Mouse (Mus musculus) cortical plate, adult 2 months (tissue): ENCODE results near the gene Galm.

Experiments used
- CTCF ChIP-seq: fragments of 200-500 bp; IDR thresholded peaks from 2 replicates; pipeline ENCODE4 v1.5.1; 2011; ENCODE audit warnings: mild to moderate bottlenecking, control low read depth, low read length; ENCODE audit not compliant: insufficient read depth; ENCODE audit errors: extremely low read depth
- POLR2A ChIP-seq: fragments of 200-500 bp; IDR thresholded peaks from 2 replicates; pipeline ENCODE4 v1.6.1; 2011; ENCODE audit warnings: mild to moderate bottlenecking, low read length, control low read depth; ENCODE audit not compliant: insufficient read depth; ENCODE audit errors: extremely low read depth

DNA sequence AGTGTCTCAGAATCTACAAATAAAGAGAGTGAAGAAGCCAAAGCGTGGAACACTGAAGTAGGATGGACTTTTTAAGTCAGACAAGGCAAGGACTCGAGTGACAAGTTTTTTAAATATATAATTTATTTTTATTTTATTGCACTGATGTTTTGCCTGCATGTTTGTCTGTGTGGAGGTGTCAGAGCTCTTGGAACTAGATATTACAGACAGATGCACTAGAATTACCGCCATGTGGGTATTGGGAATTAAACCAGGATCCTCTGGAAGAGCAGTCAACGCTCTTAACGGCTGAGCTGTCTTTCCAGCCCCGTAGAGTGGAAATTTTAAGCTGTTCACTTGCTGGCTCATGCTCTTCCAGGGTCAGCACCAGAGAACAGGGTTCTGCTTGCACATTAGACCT is 39.1 kb downstream of the Galm start:
- TF ChIP-seq CTCF (no peak), POLR2A (no peak)
